Mouse (Mus musculus): ENCODE data around the gene Bcar3. TPM values are rescaled to one million over a fixed set of nuclear protein-coding genes. Genes with fewer than 3 reads are reported as not detected.

Gene Bcar3
- polyA plus RNA-seq, 1 experiment from 2014 or later = 7.1 TPM

GRCm38 (mm10) chr3:122517726-122518125 is 223.8 kb downstream of the Bcar3 start:
- Histone ChIP-seq H3K27me3 (replicated peaks; ENCODE audit: control insufficient read depth, insufficient read depth, low read length) (no peaks in the 10 kb centered on the region), H3K4me2 (ENCODE audit: low read length) (no peak overlapping the region), H3K27ac (ENCODE audit: low read depth, low read length) (0 out of 2 replicates have a peak overlapping the region, but pooled peaks have one; percentile 31), H3K9me3 (ENCODE audit: control insufficient read depth, low read length) (no peaks in the 10 kb centered on the region), H3K4me3 (ENCODE audit: low read length) (no peak overlapping the region), H3K4me1 (ENCODE audit: control insufficient read depth, insufficient read depth, low read depth, low read length) (peaks cover 21% of the 10 kb centered on the region), H3K36me3 (ENCODE audit: control insufficient read depth, insufficient read depth, low read length) (no peaks in the 10 kb centered on the region), H3K9ac (ENCODE audit: low read depth, low read length) (no peak overlapping the region)
- 54% methylated on average over 4 of the region's 4 CpGs for WGBS
- peak; percentile 38; the same call in 1 of the 2 replicates for ATAC-seq

GRCm38 (mm10) chr3:122518231-122518736 is 224.3 kb downstream of the Bcar3 start:
- H3K4me3 ChIP-seq (ENCODE audit: low read length) = no peak overlapping the region
- H3K27me3 ChIP-seq (replicated peaks; ENCODE audit: control insufficient read depth, insufficient read depth, low read length) = no peaks in the 10 kb centered on the region
- 21% methylated on average over 9 of the region's 9 CpGs for WGBS
- H3K27ac ChIP-seq (ENCODE audit: low read depth, low read length) = peak overlapping the region; percentile 49; the same call in 1 of the 2 replicates
- H3K9ac ChIP-seq (ENCODE audit: low read depth, low read length) = peak overlapping the region; percentile 47; the same call in 1 of the 2 replicates
- peaks cover 21% of the 10 kb centered on the region for H3K4me1 ChIP-seq (ENCODE audit: control insufficient read depth, insufficient read depth, low read depth, low read length)
- H3K36me3 ChIP-seq (ENCODE audit: control insufficient read depth, insufficient read depth, low read length) = no peaks in the 10 kb centered on the region
- H3K9me3 ChIP-seq (ENCODE audit: control insufficient read depth, low read length) = no peaks in the 10 kb centered on the region
- peak; percentile 67 for ATAC-seq
- H3K4me2 ChIP-seq (ENCODE audit: low read length) = no peak overlapping the region

GRCm38 (mm10) chr3:122519082-122519481 is 225.1 kb downstream of the Bcar3 start:
- WGBS = 31% methylated on average over 13 of the region's 13 CpGs
- Histone ChIP-seq H3K4me2 (ENCODE audit: low read length) (0 out of 2 replicates have a peak overlapping the region, but pooled peaks have one; percentile 15), H3K9me3 (ENCODE audit: control insufficient read depth, low read length) (no peaks in the 10 kb centered on the region), H3K4me3 (ENCODE audit: low read length) (no peak overlapping the region), H3K27ac (ENCODE audit: low read depth, low read length) (no peak overlapping the region), H3K9ac (ENCODE audit: low read depth, low read length) (no peak overlapping the region), H3K36me3 (ENCODE audit: control insufficient read depth, insufficient read depth, low read length) (no peaks in the 10 kb centered on the region), H3K27me3 (replicated peaks; ENCODE audit: control insufficient read depth, insufficient read depth, low read length) (no peaks in the 10 kb centered on the region), H3K4me1 (ENCODE audit: control insufficient read depth, insufficient read depth, low read depth, low read length) (peaks cover 21% of the 10 kb centered on the region)
- ATAC-seq = peak; percentile 38

GRCm38 (mm10) chr3:122520365-122520764 is 226.4 kb downstream of the Bcar3 start:
- H3K9me3 ChIP-seq (ENCODE audit: control insufficient read depth, low read length) = no peaks in the 10 kb centered on the region
- no peak overlapping the region for H3K4me3 ChIP-seq (ENCODE audit: low read length)
- peaks cover 21% of the 10 kb centered on the region for H3K4me1 ChIP-seq (ENCODE audit: control insufficient read depth, insufficient read depth, low read depth, low read length)
- no peaks in the 10 kb centered on the region for H3K27me3 ChIP-seq (replicated peaks; ENCODE audit: control insufficient read depth, insufficient read depth, low read length)
- H3K9ac ChIP-seq (ENCODE audit: low read depth, low read length) = no peak overlapping the region
- no peak overlapping the region for H3K27ac ChIP-seq (ENCODE audit: low read depth, low read length)
- H3K4me2 ChIP-seq (ENCODE audit: low read length) = no peak overlapping the region
- no peak for ATAC-seq
- H3K36me3 ChIP-seq (ENCODE audit: control insufficient read depth, insufficient read depth, low read length) = no peaks in the 10 kb centered on the region
- 87% methylated on average over 3 of the region's 3 CpGs for WGBS

GRCm38 (mm10) chr3:122520875-122521274 is 226.9 kb downstream of the Bcar3 start:
- no peak overlapping the region for H3K4me3 ChIP-seq (ENCODE audit: low read length)
- H3K4me2 ChIP-seq (ENCODE audit: low read length) = no peak overlapping the region
- WGBS = 88% methylated on average over 4 of the region's 4 CpGs
- H3K4me1 ChIP-seq (ENCODE audit: control insufficient read depth, insufficient read depth, low read depth, low read length) = peaks cover 21% of the 10 kb centered on the region
- no peak overlapping the region for H3K27ac ChIP-seq (ENCODE audit: low read depth, low read length)
- H3K9ac ChIP-seq (ENCODE audit: low read depth, low read length) = no peak overlapping the region
- ATAC-seq = no peak
- no peaks in the 10 kb centered on the region for H3K9me3 ChIP-seq (ENCODE audit: control insufficient read depth, low read length)
- no peaks in the 10 kb centered on the region for H3K36me3 ChIP-seq (ENCODE audit: control insufficient read depth, insufficient read depth, low read length)
- H3K27me3 ChIP-seq (replicated peaks; ENCODE audit: control insufficient read depth, insufficient read depth, low read length) = no peaks in the 10 kb centered on the region

- Histone ChIP-seq H3K36me3 (ENCODE audit: control insufficient read depth, insufficient read depth, low read length) (no peaks in the 10 kb centered on the region), H3K27ac (ENCODE audit: low read depth, low read length) (no peak overlapping the region), H3K27me3 (replicated peaks; ENCODE audit: control insufficient read depth, insufficient read depth, low read length) (no peaks in the 10 kb centered on the region), H3K9ac (ENCODE audit: low read depth, low read length) (no peak overlapping the region), H3K4me2 (ENCODE audit: low read length) (no peak overlapping the region), H3K4me1 (ENCODE audit: control insufficient read depth, insufficient read depth, low read depth, low read length) (peaks cover 21% of the 10 kb centered on the region), H3K4me3 (ENCODE audit: low read length) (no peak overlapping the region), H3K9me3 (ENCODE audit: control insufficient read depth, low read length) (no peaks in the 10 kb centered on the region)
- WGBS = 57% methylated on average over 1 of the region's 1 CpGs
- ATAC-seq = no peak
Observed at GRCm38 (mm10) chr3:122521294-122521693, 227.4 kb downstream of the Bcar3 start.

- 92% methylated on average over 3 of the region's 3 CpGs for WGBS
- H3K9ac ChIP-seq (ENCODE audit: low read depth, low read length) = no peak overlapping the region
- no peak overlapping the region for H3K27ac ChIP-seq (ENCODE audit: low read depth, low read length)
- 0 out of 2 replicates have a peak, but pooled peaks cover 2% of the 10 kb centered on the region for H3K36me3 ChIP-seq (ENCODE audit: control insufficient read depth, insufficient read depth, low read length)
- no peaks in the 10 kb centered on the region for H3K9me3 ChIP-seq (ENCODE audit: control insufficient read depth, low read length)
- H3K27me3 ChIP-seq (replicated peaks; ENCODE audit: control insufficient read depth, insufficient read depth, low read length) = no peaks in the 10 kb centered on the region
- H3K4me3 ChIP-seq (ENCODE audit: low read length) = no peak overlapping the region
- H3K4me1 ChIP-seq (ENCODE audit: control insufficient read depth, insufficient read depth, low read depth, low read length) = no peaks in the 10 kb centered on the region
- no peak for ATAC-seq
- no peak overlapping the region for H3K4me2 ChIP-seq (ENCODE audit: low read length)
Observed at GRCm38 (mm10) chr3:122528477-122528876, 234.5 kb downstream of the Bcar3 start.

- H3K9me3 ChIP-seq (ENCODE audit: control insufficient read depth, low read length) = no peaks in the 10 kb centered on the region
- H3K27me3 ChIP-seq (replicated peaks; ENCODE audit: control insufficient read depth, insufficient read depth, low read length) = no peaks in the 10 kb centered on the region
- no peak overlapping the region for H3K9ac ChIP-seq (ENCODE audit: low read depth, low read length)
- H3K27ac ChIP-seq (ENCODE audit: low read depth, low read length) = no peak overlapping the region
- H3K4me2 ChIP-seq (ENCODE audit: low read length) = no peak overlapping the region
- H3K4me3 ChIP-seq (ENCODE audit: low read length) = no peak overlapping the region
- H3K36me3 ChIP-seq (ENCODE audit: control insufficient read depth, insufficient read depth, low read length) = peaks cover 23% of the 10 kb centered on the region
- peak; percentile 57 for ATAC-seq
- no peaks in the 10 kb centered on the region for H3K4me1 ChIP-seq (ENCODE audit: control insufficient read depth, insufficient read depth, low read depth, low read length)
- WGBS = 89% methylated on average over 8 of the region's 8 CpGs
Observed at GRCm38 (mm10) chr3:122535938-122536703, 242.2 kb downstream of the Bcar3 start.

- WGBS = 90% methylated on average over 2 of the region's 2 CpGs
- ATAC-seq = no peak
- no peaks in the 10 kb centered on the region for H3K4me1 ChIP-seq (ENCODE audit: control insufficient read depth, insufficient read depth, low read depth, low read length)
- H3K36me3 ChIP-seq (ENCODE audit: control insufficient read depth, insufficient read depth, low read length) = peaks cover 34% of the 10 kb centered on the region
- no peak overlapping the region for H3K4me2 ChIP-seq (ENCODE audit: low read length)
- H3K27me3 ChIP-seq (replicated peaks; ENCODE audit: control insufficient read depth, insufficient read depth, low read length) = no peaks in the 10 kb centered on the region
- H3K27ac ChIP-seq (ENCODE audit: low read depth, low read length) = no peak overlapping the region
- no peak overlapping the region for H3K4me3 ChIP-seq (ENCODE audit: low read length)
- H3K9ac ChIP-seq (ENCODE audit: low read depth, low read length) = no peak overlapping the region
- no peaks in the 10 kb centered on the region for H3K9me3 ChIP-seq (ENCODE audit: control insufficient read depth, low read length)
Observed at GRCm38 (mm10) chr3:122538851-122539250, 244.9 kb downstream of the Bcar3 start.
